Mouse (Mus musculus) liver, embryonic 14.5 days (tissue): ENCODE results near the gene Ifrd1.

Experiments used
- CTCF ChIP-seq: IDR thresholded peaks from 2 replicates; pipeline ENCODE4 v1.5.1; 2016; ENCODE audit warnings: antibody characterized with exemption, low read depth, control low read depth
- EP300 ChIP-seq: IDR thresholded peaks from 2 replicates; pipeline ENCODE4 v1.6.1; 2016; ENCODE audit warnings: antibody characterized with exemption, low read depth

- TF ChIP-seq CTCF (peak; percentile 87), EP300 (no peak)
Measured at GRCm38 (mm10) chr12:40257226-40257625, 8.9 kb upstream of the Ifrd1 start.
